Mouse (Mus musculus): ENCODE results near the gene Gbp3. TPM values are rescaled to one million over a fixed set of nuclear protein-coding genes. Genes with fewer than 3 reads are reported as not detected.

The Gbp3 gene
- 23.0 TPM for polyA plus RNA-seq (2014; fragmentation: Illumina TruSeq; extraction: RNeasy Lipid Tissue Mini Kit (QIAGEN cat#74804))

DNA sequence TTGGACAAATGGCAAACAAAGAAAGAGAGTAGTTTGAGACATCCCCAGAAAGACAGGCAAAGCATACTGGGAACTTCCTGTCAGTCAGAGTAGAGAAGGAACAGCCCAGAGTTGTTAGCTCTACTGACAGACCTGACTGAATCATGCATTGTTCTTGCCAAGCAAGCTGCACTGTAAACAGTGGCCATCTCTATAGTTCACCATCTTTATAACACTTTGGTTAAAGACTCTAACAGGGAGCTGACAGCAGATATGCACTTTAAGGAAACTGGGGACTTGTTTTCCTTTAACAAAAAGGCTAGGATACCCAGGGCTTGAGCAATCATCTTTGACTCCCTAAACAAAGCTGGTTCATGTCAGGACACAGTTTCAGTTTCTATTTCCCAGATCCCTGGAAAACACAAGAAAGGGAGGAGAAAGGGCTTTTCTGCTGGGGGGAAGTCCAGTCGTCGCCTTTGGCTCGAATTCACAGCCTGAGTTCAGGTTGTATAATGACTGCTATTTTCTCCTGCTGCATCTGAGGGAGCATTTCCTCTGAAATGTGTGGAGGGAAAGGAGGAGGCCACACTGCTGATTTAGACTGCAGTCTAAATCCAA, at the start of gene Gbp3:
Gbp3 (plus strand) TSS at position 395 of the 597 bp plus-strand sequence.

DNA sequence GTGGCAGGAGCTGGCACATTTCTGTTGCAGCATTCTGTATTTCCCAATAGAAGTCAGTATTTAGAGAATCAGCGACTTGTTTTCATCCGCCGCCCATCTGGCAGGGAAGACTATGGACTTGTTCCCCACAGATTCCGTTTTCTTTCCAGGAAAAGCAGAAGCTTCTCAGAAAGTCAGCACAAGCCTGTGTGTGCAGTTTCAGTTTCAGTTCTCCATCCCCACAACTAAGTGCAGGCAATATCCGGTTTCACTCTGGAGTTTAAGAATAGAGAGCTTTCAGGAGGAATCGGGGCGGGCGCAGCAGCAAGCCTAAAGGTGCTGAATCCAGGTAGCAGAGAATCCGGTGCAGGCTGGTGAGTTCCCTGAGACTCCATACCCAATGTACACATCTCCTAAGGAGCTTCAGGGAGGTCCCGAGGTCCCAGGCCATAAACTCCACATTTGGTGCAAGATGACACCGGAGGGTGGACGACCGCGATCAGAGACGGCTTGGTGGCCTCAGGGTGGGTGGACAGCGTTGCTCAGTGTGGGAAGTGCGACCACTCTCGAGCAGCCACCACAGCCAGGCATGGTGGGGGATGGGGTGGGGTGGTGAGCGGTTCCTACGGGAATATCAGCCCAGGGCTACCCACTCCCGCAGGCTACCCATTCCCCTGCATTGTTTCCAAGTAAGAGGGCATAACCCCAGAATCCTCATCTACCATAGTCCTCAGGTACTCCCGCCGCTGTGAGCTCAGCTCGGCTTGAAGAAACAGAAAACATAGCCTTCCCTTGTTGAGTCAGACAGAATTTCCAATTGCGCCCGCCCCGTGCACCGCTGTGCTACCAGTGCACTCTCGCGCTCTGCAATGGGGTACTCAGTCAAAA, 29.5 kb upstream of the Gbp3 start, which contains the start of gene Gbp7:
Gbp7 (plus strand) TSS at position 256 of the 867 bp plus-strand sequence.

DNA sequence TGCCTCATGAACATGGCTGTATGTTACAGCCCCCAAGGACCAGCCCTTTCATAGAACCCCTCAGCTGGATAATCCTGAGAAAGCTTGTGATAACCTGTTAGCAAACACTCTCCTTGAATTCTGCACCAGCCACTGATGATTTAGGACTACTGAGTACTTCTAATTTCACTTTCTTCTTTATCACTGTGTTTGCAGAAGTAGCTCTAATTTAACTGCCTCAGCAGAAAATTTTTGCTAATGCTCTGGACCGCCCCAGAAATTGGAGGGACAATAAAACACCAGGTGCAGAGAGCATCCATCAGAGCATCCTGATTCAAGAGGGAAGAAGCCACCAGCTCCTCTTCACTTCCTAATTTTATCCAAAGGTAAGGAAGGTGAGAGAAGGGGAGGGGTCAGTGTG, 34.7 kb downstream of the Gbp3 start, which contains the start of gene Gbp2b:
Gbp2b (plus strand) TSS at position 301 of the 400 bp plus-strand sequence.

DNA sequence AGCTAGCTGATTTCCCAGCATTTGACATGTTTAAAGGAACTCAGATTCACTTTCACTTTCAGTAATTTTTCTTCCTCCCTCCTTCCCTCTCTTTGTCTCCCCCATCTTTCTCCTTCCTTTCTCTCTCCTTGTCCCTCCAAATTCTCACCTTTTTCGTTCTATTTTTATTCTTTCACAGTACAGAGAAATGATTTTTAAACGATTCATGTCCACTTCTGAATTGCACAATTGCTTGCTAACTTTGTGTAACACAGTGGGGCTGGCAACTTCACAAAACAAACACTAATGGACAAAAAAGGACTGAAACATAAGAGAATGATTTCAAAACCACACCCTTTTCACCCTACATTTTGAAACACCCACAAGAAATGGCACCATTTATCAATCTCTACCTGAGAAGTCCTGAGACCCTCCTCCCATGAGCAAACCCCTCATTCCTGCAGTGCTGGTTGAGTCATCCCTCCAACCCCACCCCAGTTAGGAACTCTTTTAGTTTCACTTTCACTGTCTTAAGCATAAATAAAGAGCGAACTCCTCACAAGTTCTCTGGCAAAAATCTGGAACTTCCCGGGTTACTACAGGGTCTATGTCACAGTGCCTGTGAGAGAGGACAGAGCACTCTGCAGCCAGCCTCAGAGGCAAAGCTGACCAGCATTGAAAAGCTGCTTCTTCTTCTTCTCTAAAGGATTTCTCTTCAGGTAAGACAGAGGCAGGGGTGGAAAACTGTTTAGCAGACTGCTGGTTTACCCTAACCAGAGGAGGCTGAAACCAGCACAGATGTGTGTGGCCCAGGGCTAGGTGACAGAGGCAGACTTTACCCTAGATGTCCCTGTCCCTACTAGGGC, 60.5 kb downstream of the Gbp3 start, which contains the start of gene Gbp2:
Gbp2 (plus strand) TSS at position 492 of the 845 bp plus-strand sequence.

Other genes with a start within 250 kb of the Gbp3 start
- gene Pdlim5, start 164.3 kb upstream of the Gbp3 start, polyA plus RNA-seq (2014; fragmentation: Illumina TruSeq; extraction: RNeasy Lipid Tissue Mini Kit (QIAGEN cat#74804)) = 61.3 TPM
- 6.8 TPM for gene Gbp5, start 66.0 kb upstream of the Gbp3 start, polyA plus RNA-seq (2014; fragmentation: Illumina TruSeq; extraction: RNeasy Lipid Tissue Mini Kit (QIAGEN cat#74804))
- gene Gbp7, start 29.7 kb upstream of the Gbp3 start, polyA plus RNA-seq (2014; fragmentation: Illumina TruSeq; extraction: RNeasy Lipid Tissue Mini Kit (QIAGEN cat#74804)) = 39.8 TPM
- gene Gbp2b, start 34.8 kb downstream of the Gbp3 start, polyA plus RNA-seq (2014; fragmentation: Illumina TruSeq; extraction: RNeasy Lipid Tissue Mini Kit (QIAGEN cat#74804)) = 0.63 TPM
- gene Gbp2, start 60.6 kb downstream of the Gbp3 start, polyA plus RNA-seq (2014; fragmentation: Illumina TruSeq; extraction: RNeasy Lipid Tissue Mini Kit (QIAGEN cat#74804)) = 69.9 TPM
- 45.4 TPM for gene Kyat3, start 141.0 kb downstream of the Gbp3 start, polyA plus RNA-seq (2014; fragmentation: Illumina TruSeq; extraction: RNeasy Lipid Tissue Mini Kit (QIAGEN cat#74804))
- 68.8 TPM for gene Gtf2b, start 205.0 kb downstream of the Gbp3 start, polyA plus RNA-seq (2014; fragmentation: Illumina TruSeq; extraction: RNeasy Lipid Tissue Mini Kit (QIAGEN cat#74804))